Mouse (Mus musculus) stomach, postnatal 0 days (tissue): ENCODE results near the gene Gm5737.

Source experiments
- CTCF ChIP-seq: IDR thresholded peaks from 2 replicates; pipeline ENCODE4 v1.5.1; 2016; ENCODE audit warnings: antibody characterized with exemption, low read depth, mild to moderate bottlenecking, moderate library complexity
- EP300 ChIP-seq: optimal IDR thresholded peaks from 2 replicates; pipeline ENCODE3; 2016; ENCODE audit warnings: antibody characterized with exemption

DNA sequence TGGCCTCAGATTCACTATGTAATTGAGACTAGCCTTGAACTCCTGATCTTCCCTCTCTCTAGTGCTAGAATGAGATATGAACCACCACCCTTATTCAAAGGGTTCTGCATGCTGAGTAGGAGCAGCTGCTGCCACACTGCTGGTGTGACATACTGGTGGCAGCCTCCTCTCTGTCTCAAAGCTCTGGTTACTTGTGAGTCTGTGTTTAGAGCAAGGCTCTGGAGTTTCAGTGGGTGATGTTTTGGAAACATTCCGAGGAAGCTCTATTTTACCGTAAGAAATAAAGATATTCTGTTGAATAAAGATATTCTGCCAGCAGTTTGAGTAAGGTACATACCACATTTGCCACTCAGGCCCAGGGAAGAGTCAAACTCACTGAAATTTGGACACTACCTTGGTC, 8.9 kb upstream of the Gm5737 start:
- no peak for TF ChIP-seq CTCF
- TF ChIP-seq EP300: no peak
